Mouse (Mus musculus) kidney, postnatal 25 days (tissue): ENCODE results near the gene Olfr1450.
"Not testable (repeated sequence)": the region's sequence is repeated elsewhere in the genome, so short reads cannot be mapped to it uniquely, and the experiment has no call there.

Experiments used
- DNase-seq, 2 experiments: peaks; one replicate each; pipeline ENCODE4 v3.0.0; 2021; ENCODE audit warnings: mixed read lengths in 2 of 2

The Olfr1450 gene

DNA sequence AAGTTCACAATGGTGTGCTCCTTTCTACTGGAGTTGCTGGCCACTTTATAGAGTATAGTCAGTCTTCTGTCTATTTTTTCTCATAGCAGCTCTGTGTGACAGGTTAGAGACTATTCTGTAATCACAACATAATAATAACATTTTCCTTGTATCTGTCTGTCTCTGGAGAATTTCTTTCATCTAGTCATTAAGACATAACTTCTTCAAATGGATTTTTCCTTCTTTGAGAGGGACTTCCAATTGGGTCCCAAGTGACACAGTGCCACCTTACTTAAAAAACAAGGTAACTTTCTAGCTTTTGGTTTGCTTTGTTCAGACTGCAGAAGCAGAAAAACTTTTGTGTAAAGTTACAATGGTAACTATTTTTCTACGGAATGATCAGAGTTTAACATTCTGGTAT, at the start of gene Olfr1450:
Olfr1450 (plus strand) TSS at position 301 of the 400 bp plus-strand sequence.
- DNase-seq, result no peak

DNA sequence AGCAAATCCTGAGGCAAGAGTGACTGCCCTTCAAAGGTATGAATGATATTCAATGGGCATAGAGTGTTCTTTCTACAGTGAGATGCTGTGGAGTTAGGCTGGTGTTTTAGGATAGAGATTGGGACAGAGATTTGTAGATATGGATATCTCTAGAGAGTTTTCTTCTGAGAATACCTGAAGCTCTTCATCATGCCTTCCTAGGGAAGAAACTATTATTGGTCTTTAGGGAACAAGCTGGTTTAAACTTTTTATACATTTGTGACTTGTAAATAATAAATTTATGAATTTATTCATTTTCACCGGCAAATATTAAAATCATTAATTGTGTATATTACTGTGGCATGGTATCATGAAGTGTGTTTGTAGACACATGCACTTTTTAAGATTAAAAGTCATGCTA, 46.4 kb upstream of the Olfr1450 start, which contains the start of gene Olfr1447:
Olfr1447 (minus strand) TSS at position 101 of the 400 bp plus-strand sequence.
- no peak for DNase-seq

DNA sequence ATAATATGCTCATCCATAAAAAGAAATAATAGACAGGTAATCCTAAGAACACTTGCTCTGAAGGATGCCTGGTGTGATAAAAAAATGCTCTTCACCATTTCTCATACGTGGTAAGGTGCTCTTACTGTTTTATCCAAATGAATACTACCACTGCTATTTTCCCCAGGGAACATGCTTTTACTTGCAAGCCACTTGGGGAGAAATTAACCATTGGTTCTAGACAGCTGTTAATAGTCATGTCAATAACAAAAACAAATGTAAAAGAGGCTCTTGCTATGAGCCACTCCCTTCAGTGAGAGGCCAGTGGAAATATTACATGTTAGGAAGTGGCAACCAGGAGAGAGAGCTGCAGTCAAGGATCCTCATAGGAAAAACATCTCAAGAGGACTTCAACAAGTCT, 25.7 kb upstream of the Olfr1450 start, which contains the start of gene Olfr1448:
Olfr1448 (minus strand) TSS at position 101 of the 400 bp plus-strand sequence.
- DNase-seq, result no peak

DNA sequence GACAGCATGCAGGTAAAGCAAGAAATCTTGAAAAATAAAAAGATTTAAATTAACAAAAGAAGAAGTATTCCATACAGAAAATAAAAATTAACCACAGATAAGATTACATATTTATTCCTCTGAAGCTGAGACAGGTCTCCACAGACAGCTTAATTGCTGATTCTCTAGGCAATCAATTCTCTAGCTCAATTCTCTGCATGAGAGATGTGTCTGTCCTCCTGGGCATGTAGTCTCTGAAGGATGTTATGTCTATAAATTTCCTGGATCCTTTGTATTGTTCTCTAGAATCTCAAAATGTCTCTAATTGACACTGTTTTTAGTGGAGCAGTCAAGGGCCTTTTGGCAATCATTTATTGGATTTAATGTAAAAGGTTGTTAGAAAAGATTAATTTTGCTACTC, 19.5 kb upstream of the Olfr1450 start, which contains the start of gene Olfr1449:
Olfr1449 (plus strand) TSS at position 301 of the 400 bp plus-strand sequence.
- no peak for DNase-seq

DNA sequence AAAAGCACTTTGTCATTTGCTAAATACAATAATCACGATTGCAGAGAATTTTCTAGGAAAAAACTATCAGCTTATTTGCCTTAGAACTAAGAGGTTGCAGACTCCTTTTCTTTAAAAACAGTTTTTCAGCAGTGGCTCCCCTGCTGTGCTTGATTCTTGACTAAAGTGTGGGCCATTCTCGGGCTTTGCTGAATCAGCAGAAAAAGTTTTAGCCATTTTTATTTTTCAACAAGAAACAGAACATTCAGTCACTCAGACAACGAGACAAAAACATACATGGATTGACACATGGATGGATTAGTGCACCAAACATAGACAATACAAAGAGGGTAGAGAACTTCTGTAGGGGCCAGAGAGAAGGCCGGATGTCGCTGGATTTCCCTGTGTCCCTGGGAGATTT, 20.0 kb downstream of the Olfr1450 start:
- DNase-seq, result not testable (repeated sequence)

DNA sequence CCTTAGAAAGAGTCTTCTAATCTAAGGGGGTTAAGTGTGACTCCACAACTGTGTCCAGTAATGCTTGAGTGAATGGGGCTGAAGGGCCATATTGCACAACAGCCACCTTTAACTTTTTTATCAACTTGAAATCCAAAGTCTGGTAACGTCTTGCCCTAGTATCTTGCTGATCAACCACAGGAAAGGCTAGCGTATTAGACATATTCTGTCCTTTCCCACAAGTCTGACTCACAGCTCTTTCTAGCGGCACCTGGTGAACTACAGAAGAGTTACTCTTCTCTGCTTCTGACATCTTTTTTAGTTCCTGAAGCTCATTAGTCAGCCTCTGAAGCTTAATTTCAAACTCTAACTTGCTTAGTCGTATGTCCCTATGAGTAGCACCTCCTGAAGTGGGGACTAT, 42.3 kb downstream of the Olfr1450 start:
- DNase-seq, result not testable (repeated sequence)

DNA sequence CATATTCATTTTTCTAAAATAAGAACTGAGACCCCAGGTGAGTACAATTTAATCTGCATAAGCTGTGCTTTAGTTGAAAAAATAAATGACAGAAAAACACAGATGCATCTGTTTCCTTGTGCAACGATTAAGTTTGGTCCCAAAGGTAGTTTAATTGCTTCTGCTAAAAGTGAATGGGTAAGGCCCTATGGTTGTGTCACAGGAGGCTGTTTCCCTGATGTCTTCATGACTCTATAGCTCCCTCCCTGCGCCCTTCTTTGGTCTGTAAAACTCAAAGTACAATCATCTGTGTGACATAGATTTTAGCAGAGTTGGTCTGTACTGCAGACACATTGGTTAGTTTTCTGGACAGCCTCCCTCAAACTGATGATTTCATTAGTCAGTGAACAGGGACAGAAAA, 44.7 kb downstream of the Olfr1450 start, which contains the start of gene Olfr1451:
Olfr1451 (plus strand) TSS at position 301 of the 400 bp plus-strand sequence.
- no peak for DNase-seq
